Mouse (Mus musculus) right cerebral cortex, postnatal 36 days (tissue): ENCODE data around the gene Oosp1.

ENCODE experiments used
- DNase-seq, 2 experiments: peaks; one replicate each; pipeline ENCODE4 v3.0.0; 2022; ENCODE audit warnings: low spot score in 2 of 2, mixed read lengths in 1 of 2

The Oosp1 gene

GRCm38 (mm10) chr19:11690839-11691238 is at the start of gene Oosp1:
TSS of gene Oosp1 (minus strand) at chr19:11691150.
- no peak for DNase-seq

- DNase-seq, result no peak
Observed at GRCm38 (mm10) chr19:11736455-11736854, 45.5 kb upstream of the Oosp1 start.

- no peak for DNase-seq
Observed at GRCm38 (mm10) chr19:11730278-11730677, 39.3 kb upstream of the Oosp1 start.

GRCm38 (mm10) chr19:11727304-11727703 is 36.4 kb upstream of the Oosp1 start:
- DNase-seq, result no peak

- no peak for DNase-seq
Observed at GRCm38 (mm10) chr19:11725915-11726314, 35.0 kb upstream of the Oosp1 start.

- no peak for DNase-seq
Observed at GRCm38 (mm10) chr19:11724275-11724674, 33.3 kb upstream of the Oosp1 start.

- DNase-seq, result no peak
Observed at GRCm38 (mm10) chr19:11723870-11724269, 32.9 kb upstream of the Oosp1 start.

GRCm38 (mm10) chr19:11720071-11720470 is 29.1 kb upstream of the Oosp1 start:
- no peak for DNase-seq

- no peak for DNase-seq
Observed at GRCm38 (mm10) chr19:11712451-11712850, 21.5 kb upstream of the Oosp1 start.

- DNase-seq, result no peak
Observed at GRCm38 (mm10) chr19:11698342-11698741, 7.4 kb upstream of the Oosp1 start.

- no peak for DNase-seq
Observed at GRCm38 (mm10) chr19:11696755-11697154, 5.8 kb upstream of the Oosp1 start, which contains the start of gene Oosp3. TSS of gene Oosp3 (plus strand) at chr19:11697055.

- no peak for DNase-seq
Observed at GRCm38 (mm10) chr19:11691454-11691853, 504 bp upstream of the Oosp1 start.

- no peak for DNase-seq
Observed at GRCm38 (mm10) chr19:11661562-11661961, 29.4 kb downstream of the Oosp1 start.

GRCm38 (mm10) chr19:11660459-11660858 is 30.5 kb downstream of the Oosp1 start, which contains the start of gene Oosp2:
TSS of gene Oosp2 (minus strand) at chr19:11660559.
- DNase-seq, result no peak

GRCm38 (mm10) chr19:11659142-11659541 is 31.8 kb downstream of the Oosp1 start:
- DNase-seq, result no peak

GRCm38 (mm10) chr19:11649564-11649963 is 41.4 kb downstream of the Oosp1 start:
- DNase-seq, result no peak

GRCm38 (mm10) chr19:11646166-11646565 is 44.8 kb downstream of the Oosp1 start:
- DNase-seq, result no peak

GRCm38 (mm10) chr19:11640732-11641131 is 50.2 kb downstream of the Oosp1 start, which contains the start of gene Ms4a3:
TSS of gene Ms4a3 (minus strand) at chr19:11640851.
- no peak for DNase-seq

GRCm38 (mm10) chr19:11639038-11639437 is 51.9 kb downstream of the Oosp1 start:
- DNase-seq, result no peak

- no peak for DNase-seq
Observed at GRCm38 (mm10) chr19:11635572-11635971, 55.4 kb downstream of the Oosp1 start.

- no peak for DNase-seq
Observed at GRCm38 (mm10) chr19:11634330-11634729, 56.6 kb downstream of the Oosp1 start.

GRCm38 (mm10) chr19:11633732-11634131 is 57.2 kb downstream of the Oosp1 start:
- no peak for DNase-seq

- no peak for DNase-seq
Observed at GRCm38 (mm10) chr19:11625231-11625630, 65.7 kb downstream of the Oosp1 start.

- no peak for DNase-seq
Observed at GRCm38 (mm10) chr19:11624800-11625199, 66.2 kb downstream of the Oosp1 start.
